Mouse (Mus musculus) adrenal gland, postnatal 36 days (tissue): ENCODE measurements around the gene Stk11. TPM values are rescaled to one million over a fixed set of nuclear protein-coding genes. Genes with fewer than 3 reads are reported as not detected.
A peak's percentile ranks its signal among the peaks of the same experiment; 100 is the strongest.

Source experiments
- DNase-seq, 2 experiments: peaks; one replicate each; pipeline ENCODE4 v3.0.0; 2021; ENCODE audit warnings: mixed read lengths in 1 of 2
- total RNA-seq, 2 experiments: library from RNA; stranded (reverse); gene quantifications; 2 replicates each; pipeline ENCODE4 v1.2.3; 2021

Gene Stk11
- total RNA-seq, 2 experiments from 2014 or later: 146 to 149 TPM

DNA sequence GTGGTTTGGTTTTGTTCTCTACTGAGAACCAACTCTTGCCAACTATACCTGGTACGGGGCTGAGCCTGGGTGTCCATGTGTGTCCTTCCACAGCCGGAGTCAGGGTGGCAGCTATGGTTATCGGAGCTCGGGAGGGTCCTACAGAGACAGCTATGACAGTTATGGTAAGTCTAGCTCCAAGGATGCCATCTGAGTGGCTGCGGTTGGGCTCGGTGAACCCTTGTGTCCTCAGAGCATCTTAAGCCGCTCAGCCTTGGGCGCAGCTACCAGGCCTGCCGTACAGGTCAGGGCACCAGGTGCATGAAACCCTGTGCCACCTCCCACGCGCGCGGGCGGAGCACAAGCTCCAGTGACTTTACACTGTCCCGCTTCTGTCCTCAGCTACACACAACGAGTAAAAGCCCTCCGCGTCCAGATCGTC is 55.0 kb downstream of the Stk11 start:
- no peak for DNase-seq

- no peak for DNase-seq
Observed at GRCm38 (mm10) chr10:80171252-80171651, 55.6 kb downstream of the Stk11 start.

- DNase-seq: no peak
Observed at GRCm38 (mm10) chr10:80171760-80172526, 56.3 kb downstream of the Stk11 start.

GRCm38 (mm10) chr10:80172527-80173292 is 57.1 kb downstream of the Stk11 start, which contains the start of gene 1600002K03Rik:
Gene 1600002K03Rik (plus strand): TSS chr10:80172944.
- peak; percentile 89 to 93 for DNase-seq

GRCm38 (mm10) chr10:80173358-80173757 is 57.8 kb downstream of the Stk11 start:
- DNase-seq: no peak

- DNase-seq: no peak
Observed at GRCm38 (mm10) chr10:80173955-80174640, 58.5 kb downstream of the Stk11 start.

GRCm38 (mm10) chr10:80174705-80175104 is 59.1 kb downstream of the Stk11 start:
- peak in 1 of 2 experiments; percentile 68 for DNase-seq

DNA sequence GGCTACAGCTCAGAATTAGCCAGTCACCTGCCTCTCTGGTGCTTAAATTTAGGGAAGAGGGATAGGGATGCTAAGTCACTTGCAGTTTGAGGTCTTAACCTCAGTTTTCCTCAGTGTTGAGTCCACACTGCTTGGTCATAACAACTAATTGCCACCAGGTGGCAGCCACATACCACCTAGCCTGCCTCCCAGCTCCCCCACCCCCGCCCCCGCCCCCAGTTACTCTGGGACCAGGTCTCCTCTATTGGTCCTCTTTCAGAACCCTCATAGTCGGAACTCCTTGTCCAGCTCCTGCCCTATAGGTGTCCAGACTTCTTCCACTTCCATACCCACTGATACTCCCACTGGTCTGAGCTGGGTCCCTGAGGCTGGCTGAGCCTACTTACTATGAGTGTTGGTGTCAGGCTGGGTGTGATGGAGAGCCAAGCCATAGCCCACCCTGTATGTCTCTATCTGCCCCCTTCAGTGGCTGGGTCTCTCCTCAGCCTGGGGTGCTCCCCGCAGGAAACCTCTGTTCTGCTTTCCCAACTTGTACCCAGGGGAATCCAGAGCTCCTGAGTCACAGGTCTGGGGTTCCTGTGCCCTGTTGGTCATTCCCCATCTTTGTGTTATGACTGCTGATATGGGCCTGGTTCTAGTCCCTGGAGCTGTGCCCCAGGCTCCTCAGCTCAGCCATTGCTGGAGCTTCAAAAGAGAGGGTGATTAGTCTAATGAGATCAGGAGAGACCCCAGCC is 60.1 kb downstream of the Stk11 start:
- peak in 1 of 2 experiments; percentile 60 for DNase-seq

- peak; percentile 60 to 76 for DNase-seq
Observed at GRCm38 (mm10) chr10:80176270-80176834, 60.7 kb downstream of the Stk11 start.

DNA sequence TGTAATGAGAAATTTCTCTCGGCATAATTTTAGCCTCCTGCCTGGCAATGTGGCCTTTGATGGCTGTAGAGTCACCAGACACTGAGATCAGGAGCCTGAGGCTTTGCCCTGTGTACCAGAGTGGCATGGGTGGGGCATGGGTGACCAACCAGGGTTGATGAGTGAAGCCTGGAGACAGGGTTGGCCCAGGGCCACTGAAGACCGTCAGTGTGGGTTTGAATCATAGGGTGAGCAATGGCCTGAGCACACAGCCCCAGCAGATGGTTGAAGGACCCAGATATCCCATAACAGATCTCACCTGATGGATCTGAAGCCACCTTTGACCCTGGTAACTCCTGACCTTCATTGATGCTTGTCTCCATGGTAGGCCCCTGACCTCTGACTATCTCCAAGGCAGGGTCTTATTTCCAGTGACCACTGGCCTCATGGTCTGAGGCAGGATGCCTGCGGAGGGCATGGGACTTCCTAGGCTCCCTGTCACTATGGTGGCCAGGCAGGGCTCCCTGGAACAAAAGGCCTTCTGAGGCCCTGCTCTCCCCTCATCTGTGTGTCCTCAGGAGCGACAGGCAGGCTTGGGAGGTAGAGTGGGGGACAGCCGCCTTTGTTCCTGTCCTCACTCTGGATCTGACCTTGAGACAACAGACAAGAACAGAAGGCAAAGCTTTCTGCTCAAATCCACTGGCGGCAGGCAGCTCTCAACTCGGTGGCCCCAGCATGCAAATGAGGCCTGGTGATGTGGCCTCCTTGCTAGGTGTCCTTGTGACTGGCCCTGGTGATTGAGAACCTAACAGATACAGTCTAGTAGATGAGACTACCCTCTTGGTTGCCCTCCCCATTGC is 62.1 kb downstream of the Stk11 start:
- peak; percentile 88 to 89 for DNase-seq

- peak; percentile 76 to 82 for DNase-seq
Observed at GRCm38 (mm10) chr10:80179068-80180051, 63.8 kb downstream of the Stk11 start, which contains the start of gene Efna2. Gene Efna2 (plus strand): TSS chr10:80179482.

Other genes with a start within 250 kb of the Stk11 start
- gene Prtn3, start 241.3 kb upstream of the Stk11 start, total RNA-seq: under 1 TPM; 0.50 to 0.56 TPM
- gene Plppr3, start 241.2 kb upstream of the Stk11 start, total RNA-seq: under 1 TPM; 0.16 to 0.50 TPM
- under 1 TPM; 0.30 to 0.33 TPM for gene Elane, start 229.6 kb upstream of the Stk11 start, total RNA-seq
- gene Cfd, start 224.9 kb upstream of the Stk11 start, total RNA-seq: 1,000 to 10,000 TPM; 1,484 to 1,596 TPM
- 10 to 100 TPM; 39.7 to 50.6 TPM for gene Med16, start 206.9 kb upstream of the Stk11 start, total RNA-seq
- gene Gm26602, start 204.9 kb upstream of the Stk11 start, total RNA-seq: not detected
- 1 to 10 TPM; 1.2 to 1.3 TPM for gene Kiss1r, start 198.8 kb upstream of the Stk11 start, total RNA-seq
- 100 to 1,000 TPM; 104 to 118 TPM for gene R3hdm4, start 194.6 kb upstream of the Stk11 start, total RNA-seq
- 1 to 10 TPM; 3.0 to 4.1 TPM for gene Arid3a, start 188.8 kb upstream of the Stk11 start, total RNA-seq
- 10 to 100 TPM; 37.8 to 48.9 TPM for gene Wdr18, start 155.7 kb upstream of the Stk11 start, total RNA-seq
- gene Grin3b, start 145.1 kb upstream of the Stk11 start, total RNA-seq: not detected
- 100 to 1,000 TPM; 144 to 146 TPM for gene Tmem259, start 131.5 kb upstream of the Stk11 start, total RNA-seq
- 10 to 100 TPM; 30.2 to 42.9 TPM for gene Cnn2, start 127.2 kb upstream of the Stk11 start, total RNA-seq
- 10 to 100 TPM; 20.2 to 20.3 TPM for gene Abca7, start 119.3 kb upstream of the Stk11 start, total RNA-seq
- 1 to 10 TPM; 4.5 to 5.4 TPM for gene Arhgap45, start 99.2 kb upstream of the Stk11 start, total RNA-seq
- gene Polr2e, start 76.0 kb upstream of the Stk11 start, total RNA-seq: 100 to 1,000 TPM in 1 of 2 experiments, 10 to 100 TPM in 1; 92.8 to 108 TPM
- gene Gpx4, start 68.6 kb upstream of the Stk11 start, total RNA-seq: 1,000 to 10,000 TPM; 1,198 to 1,301 TPM
- 10 to 100 TPM; 49.3 to 51.3 TPM for gene Sbno2, start 10.2 kb upstream of the Stk11 start, total RNA-seq
- 100 to 1,000 TPM; 561 to 735 TPM for gene Atp5d, start 22.8 kb downstream of the Stk11 start, total RNA-seq
- 100 to 1,000 TPM in 1 of 2 experiments, 10 to 100 TPM in 1; 57.5 to 205 TPM for gene Cbarp, start 25.0 kb downstream of the Stk11 start, total RNA-seq
- gene Midn, start 32.5 kb downstream of the Stk11 start, total RNA-seq: 100 to 1,000 TPM; 104 to 188 TPM
- 100 to 1,000 TPM in 1 of 2 experiments, 10 to 100 TPM in 1; 35.0 to 104 TPM for gene Cirbp, start 50.2 kb downstream of the Stk11 start, total RNA-seq
- gene 1600002K03Rik, start 57.1 kb downstream of the Stk11 start, total RNA-seq: 10 to 100 TPM; 16.8 to 19.1 TPM
- gene Efna2, start 63.7 kb downstream of the Stk11 start, total RNA-seq: 1 to 10 TPM; 2.4 to 3.2 TPM
- gene Mum1, start 110.6 kb downstream of the Stk11 start, total RNA-seq: 10 to 100 TPM; 20.4 to 21.2 TPM
- 100 to 1,000 TPM; 266 to 279 TPM for gene Ndufs7, start 133.3 kb downstream of the Stk11 start, total RNA-seq
- gene Gamt, start 145.2 kb downstream of the Stk11 start, total RNA-seq: 100 to 1,000 TPM; 195 to 311 TPM
- 10 to 100 TPM; 82.1 to 90.4 TPM for gene Dazap1, start 145.7 kb downstream of the Stk11 start, total RNA-seq
- gene Rps15, start 176.7 kb downstream of the Stk11 start, total RNA-seq: 1,000 to 10,000 TPM; 1,173 to 1,236 TPM
- gene Apc2, start 180.2 kb downstream of the Stk11 start, total RNA-seq: 1 to 10 TPM in 1 of 2 experiments, under 1 TPM in 1; 0.70 to 1.5 TPM
- gene 2310011J03Rik, start 204.7 kb downstream of the Stk11 start, total RNA-seq: 10 to 100 TPM; 24.6 to 32.0 TPM
- 1 to 10 TPM; 2.2 to 3.3 TPM for gene Pcsk4, start 213.7 kb downstream of the Stk11 start, total RNA-seq
- 10 to 100 TPM; 11.0 to 13.7 TPM for gene Reep6, start 214.2 kb downstream of the Stk11 start, total RNA-seq
- 1 to 10 TPM; 7.3 to 7.7 TPM for gene Adamtsl5, start 232.6 kb downstream of the Stk11 start, total RNA-seq
- gene Plk5, start 240.7 kb downstream of the Stk11 start, total RNA-seq: under 1 TPM in 1 of 2 experiments, not detected in 1; 0.26 TPM